Mouse (Mus musculus): ENCODE data around the gene Btbd6. TPM values are rescaled to one million over a fixed set of nuclear protein-coding genes. Genes with fewer than 3 reads are reported as not detected.

The Btbd6 gene
- total and polyA plus RNA-seq, 2 experiments from 2014 or later, result 21.6 to 62.7 TPM

GRCm38 (mm10) chr12:113001133-113001474, 24.8 kb downstream of the Btbd6 start:
- WGBS, result 3% methylated on average over 5 of the region's 5 CpGs
- Histone ChIP-seq H3K4me1 (ENCODE audit: control insufficient read depth, insufficient read depth) (peaks cover 15% of the 10 kb centered on the region), H3K9ac (replicated peaks; ENCODE audit: low read depth, low read length) (peak overlapping the region; percentile 97), H3K36me3 (replicated peaks; ENCODE audit: control insufficient read depth, insufficient read depth, low read length) (0 out of 2 replicates have a peak, but pooled peaks cover 9% of the 10 kb centered on the region), H3K4me3 (ENCODE audit: low read depth, low read length) (peak overlapping the region; percentile 79), H3K9me3 (replicated peaks; ENCODE audit: control insufficient read depth, low read length) (no peaks in the 10 kb centered on the region), H3K27me3 (ENCODE audit: control insufficient read depth, insufficient read depth, low read length) (no peaks in the 10 kb centered on the region), H3K27ac (ENCODE audit: low read depth) (peak overlapping the region; percentile 97), H3K4me2 (ENCODE audit: low read depth, low read length) (peak overlapping the region; percentile 96)
- ATAC-seq (ENCODE audit: insufficient read depth, low read depth) (no peak), DNase-seq (ENCODE audit: low spot score) (no peak)
- TF ChIP-seq EP300 (IDR thresholded peaks at IDR 0.05; ENCODE audit: low read depth) (no peak), CTCF (IDR thresholded peaks at IDR 0.05; ENCODE audit: low read depth) (no peak)

- ATAC-seq (ENCODE audit: insufficient read depth, low read depth), result no peak
Observed at GRCm38 (mm10) chr12:113002667-113003066, 26.4 kb downstream of the Btbd6 start.

GRCm38 (mm10) chr12:113004011-113004410, 27.7 kb downstream of the Btbd6 start:
- no peak overlapping the region for H3K9ac ChIP-seq (replicated peaks; ENCODE audit: low read depth, low read length)
- H3K27me3 ChIP-seq (ENCODE audit: control insufficient read depth, insufficient read depth, low read length), result no peaks in the 10 kb centered on the region
- ATAC-seq (ENCODE audit: insufficient read depth, low read depth) (no peak), DNase-seq (ENCODE audit: low spot score) (no peak)
- H3K27ac ChIP-seq (ENCODE audit: low read depth), result no peak overlapping the region
- no peak overlapping the region for H3K4me2 ChIP-seq (ENCODE audit: low read depth, low read length)
- no peaks in the 10 kb centered on the region for H3K36me3 ChIP-seq (replicated peaks; ENCODE audit: control insufficient read depth, insufficient read depth, low read length)
- peaks cover 9% of the 10 kb centered on the region for H3K4me1 ChIP-seq (ENCODE audit: control insufficient read depth, insufficient read depth)
- TF ChIP-seq EP300 (IDR thresholded peaks at IDR 0.05; ENCODE audit: low read depth) (no peak), CTCF (IDR thresholded peaks at IDR 0.05; ENCODE audit: low read depth) (no peak)
- no peak overlapping the region for H3K4me3 ChIP-seq (ENCODE audit: low read depth, low read length)
- no peaks in the 10 kb centered on the region for H3K9me3 ChIP-seq (replicated peaks; ENCODE audit: control insufficient read depth, low read length)
- WGBS, result 79% methylated on average over 8 of the region's 8 CpGs

More at GRCm38 (mm10) chr12:113002667-113003066, 26.4 kb downstream of the Btbd6 start:
- no peak overlapping the region for H3K9ac ChIP-seq (replicated peaks; ENCODE audit: low read depth, low read length)
- no peaks in the 10 kb centered on the region for H3K27me3 ChIP-seq (ENCODE audit: control insufficient read depth, insufficient read depth, low read length)
- H3K36me3 ChIP-seq (replicated peaks; ENCODE audit: control insufficient read depth, insufficient read depth, low read length), result no peaks in the 10 kb centered on the region
- H3K4me1 ChIP-seq (ENCODE audit: control insufficient read depth, insufficient read depth), result peaks cover 13% of the 10 kb centered on the region
- H3K4me2 ChIP-seq (ENCODE audit: low read depth, low read length), result no peak overlapping the region
- 33% methylated on average over 2 of the region's 2 CpGs for WGBS
- DNase-seq (ENCODE audit: low spot score), result no peak
- TF ChIP-seq EP300 (IDR thresholded peaks at IDR 0.05; ENCODE audit: low read depth) (no peak), CTCF (IDR thresholded peaks at IDR 0.05; ENCODE audit: low read depth) (peak; percentile 21)
- no peak overlapping the region for H3K4me3 ChIP-seq (ENCODE audit: low read depth, low read length)
- no peaks in the 10 kb centered on the region for H3K9me3 ChIP-seq (replicated peaks; ENCODE audit: control insufficient read depth, low read length)
- no peak overlapping the region for H3K27ac ChIP-seq (ENCODE audit: low read depth)

- no peaks in the 10 kb centered on the region for H3K36me3 ChIP-seq (replicated peaks; ENCODE audit: control insufficient read depth, insufficient read depth, low read length)
- ATAC-seq (ENCODE audit: insufficient read depth, low read depth) (no peak), DNase-seq (ENCODE audit: low spot score) (peak; percentile 41)
- H3K4me3 ChIP-seq (ENCODE audit: low read depth, low read length), result no peak overlapping the region
- WGBS, result 23% methylated on average over 4 of the region's 4 CpGs
- H3K4me1 ChIP-seq (ENCODE audit: control insufficient read depth, insufficient read depth), result peaks cover 5% of the 10 kb centered on the region; the same call in 1 of the 2 replicates
- H3K4me2 ChIP-seq (ENCODE audit: low read depth, low read length), result no peak overlapping the region
- H3K9ac ChIP-seq (replicated peaks; ENCODE audit: low read depth, low read length), result no peak overlapping the region
- no peak overlapping the region for H3K27ac ChIP-seq (ENCODE audit: low read depth)
- TF ChIP-seq CTCF (IDR thresholded peaks at IDR 0.05; ENCODE audit: low read depth) (peak; percentile 93), EP300 (IDR thresholded peaks at IDR 0.05; ENCODE audit: low read depth) (no peak)
- no peaks in the 10 kb centered on the region for H3K27me3 ChIP-seq (ENCODE audit: control insufficient read depth, insufficient read depth, low read length)
- H3K9me3 ChIP-seq (replicated peaks; ENCODE audit: control insufficient read depth, low read length), result no peaks in the 10 kb centered on the region
Observed at GRCm38 (mm10) chr12:113004993-113005392, 28.7 kb downstream of the Btbd6 start.

- no peak overlapping the region for H3K4me3 ChIP-seq (ENCODE audit: low read depth, low read length)
- no peaks in the 10 kb centered on the region for H3K27me3 ChIP-seq (ENCODE audit: control insufficient read depth, insufficient read depth, low read length)
- no peaks in the 10 kb centered on the region for H3K9me3 ChIP-seq (replicated peaks; ENCODE audit: control insufficient read depth, low read length)
- no peak overlapping the region for H3K4me2 ChIP-seq (ENCODE audit: low read depth, low read length)
- peaks cover 15% of the 10 kb centered on the region for H3K4me1 ChIP-seq (ENCODE audit: control insufficient read depth, insufficient read depth)
- no peaks in the 10 kb centered on the region for H3K36me3 ChIP-seq (replicated peaks; ENCODE audit: control insufficient read depth, insufficient read depth, low read length)
- H3K27ac ChIP-seq (ENCODE audit: low read depth), result peak overlapping the region; percentile 79
- TF ChIP-seq CTCF (IDR thresholded peaks at IDR 0.05; ENCODE audit: low read depth), result no peak
- no peak for TF ChIP-seq EP300 (IDR thresholded peaks at IDR 0.05; ENCODE audit: low read depth)
- DNase-seq (ENCODE audit: low spot score) (no peak), ATAC-seq (ENCODE audit: insufficient read depth, low read depth) (no peak)
- H3K9ac ChIP-seq (replicated peaks; ENCODE audit: low read depth, low read length), result no peak overlapping the region
- WGBS, result 57% methylated on average over 6 of the region's 6 CpGs
Observed at GRCm38 (mm10) chr12:113011702-113012360, 35.5 kb downstream of the Btbd6 start.

GRCm38 (mm10) chr12:113012443-113012842, 36.2 kb downstream of the Btbd6 start:
- H3K4me3 ChIP-seq (ENCODE audit: low read depth, low read length), result no peak overlapping the region
- peak overlapping the region; percentile 79 for H3K27ac ChIP-seq (ENCODE audit: low read depth)
- no peak for DNase-seq (ENCODE audit: low spot score)
- 82% methylated on average over 5 of the region's 5 CpGs for WGBS
- ATAC-seq (ENCODE audit: insufficient read depth, low read depth), result no peak
- H3K4me2 ChIP-seq (ENCODE audit: low read depth, low read length), result no peak overlapping the region
- H3K27me3 ChIP-seq (ENCODE audit: control insufficient read depth, insufficient read depth, low read length), result no peaks in the 10 kb centered on the region
- no peaks in the 10 kb centered on the region for H3K36me3 ChIP-seq (replicated peaks; ENCODE audit: control insufficient read depth, insufficient read depth, low read length)
- no peak for TF ChIP-seq CTCF (IDR thresholded peaks at IDR 0.05; ENCODE audit: low read depth)
- TF ChIP-seq EP300 (IDR thresholded peaks at IDR 0.05; ENCODE audit: low read depth), result no peak
- H3K9me3 ChIP-seq (replicated peaks; ENCODE audit: control insufficient read depth, low read length), result no peaks in the 10 kb centered on the region
- peaks cover 18% of the 10 kb centered on the region for H3K4me1 ChIP-seq (ENCODE audit: control insufficient read depth, insufficient read depth)
- no peak overlapping the region for H3K9ac ChIP-seq (replicated peaks; ENCODE audit: low read depth, low read length)

Measured in heart, postnatal 0 days (tissue).